Comparison of ENCODE assay signal across 7 mouse cellular contexts in genomic region chr17:84957487-84958259, GRCm38 (mm10). TPM values are rescaled to one million over a fixed set of nuclear protein-coding genes. Genes with fewer than 3 reads are reported as not detected.
DNase-seq lines count a peak whose midpoint lies in the region; ATAC-seq lines count a peak whose summit lies in the region.

No protein-coding gene starts in this region.

- peak overlapping the region; percentile 92 for H3K27ac ChIP-seq in embryonic facial prominence, embryonic 12.5 days
- peak overlapping the region; percentile 86 for H3K27ac ChIP-seq in limb, embryonic 11.5 days (replicated peaks; ENCODE audit: low read depth, low read length)
- peak overlapping the region; percentile 92 for H3K27ac ChIP-seq in midbrain, embryonic 14.5 days (replicated peaks; ENCODE audit: low read depth, low read length)

- DNase-seq in adrenal gland, postnatal 25 days: peak; percentile 99
- DNase-seq in heart, adult 11 months: peak; percentile 100
- peak; percentile 100 for DNase-seq in kidney, adult 18-20 months
- peak; percentile 99 for DNase-seq in limb, embryonic 11.5 days (ENCODE audit: low spot score)
- DNase-seq in midbrain, embryonic 14.5 days: peak; percentile 100
- DNase-seq in spleen, adult 18-20 months: peak; percentile 99

- peak overlapping the region; percentile 65; the same call in 1 of the 2 replicates for H3K4me2 ChIP-seq in embryonic facial prominence, embryonic 12.5 days (replicated peaks)
- H3K4me2 ChIP-seq in limb, embryonic 11.5 days (ENCODE audit: low read depth, severe bottlenecking): peak overlapping the region; percentile 62
- peak overlapping the region; percentile 72 for H3K4me2 ChIP-seq in midbrain, embryonic 14.5 days (ENCODE audit: low read length)

- peak overlapping the region; percentile 98 for H3K4me3 ChIP-seq in embryonic facial prominence, embryonic 12.5 days
- peak overlapping the region; percentile 91 for H3K4me3 ChIP-seq in limb, embryonic 11.5 days (ENCODE audit: low read depth, low read length)
- H3K4me3 ChIP-seq in midbrain, embryonic 14.5 days (replicated peaks; ENCODE audit: low read depth, low read length): peak overlapping the region; percentile 96

- ATAC-seq in embryonic facial prominence, embryonic 12.5 days (ENCODE audit: insufficient number of reproducible peaks, insufficient read depth, low FRiP score, low TSS enrichment): peak; percentile 97
- ATAC-seq in limb, embryonic 11.5 days (ENCODE audit: insufficient number of reproducible peaks, low FRiP score, low TSS enrichment, low read depth): peak; percentile 100
- ATAC-seq in midbrain, embryonic 14.5 days (ENCODE audit: low FRiP score, low TSS enrichment): peak; percentile 99

- under 1% methylated on average over 54 of the region's 55 CpGs for WGBS in embryonic facial prominence, embryonic 12.5 days
- 0% methylated on average over 46 of the region's 55 CpGs for WGBS in limb, embryonic 11.5 days
- 0% methylated on average over 44 of the region's 55 CpGs for WGBS in midbrain, embryonic 14.5 days

- no peaks in the 10 kb centered on the region for H3K36me3 ChIP-seq in embryonic facial prominence, embryonic 12.5 days
- no peaks in the 10 kb centered on the region for H3K36me3 ChIP-seq in limb, embryonic 11.5 days (ENCODE audit: control insufficient read depth, insufficient read depth, low read length)
- H3K36me3 ChIP-seq in midbrain, embryonic 14.5 days (ENCODE audit: control insufficient read depth, insufficient read depth, low read length): no peaks in the 10 kb centered on the region

- no peaks in the 10 kb centered on the region for H3K27me3 ChIP-seq in embryonic facial prominence, embryonic 12.5 days
- H3K27me3 ChIP-seq in limb, embryonic 11.5 days (ENCODE audit: control insufficient read depth, insufficient read depth, low read length): no peaks in the 10 kb centered on the region
- H3K27me3 ChIP-seq in midbrain, embryonic 14.5 days (ENCODE audit: control insufficient read depth, insufficient read depth, low read length): no peaks in the 10 kb centered on the region

- H3K4me1 ChIP-seq in embryonic facial prominence, embryonic 12.5 days: peaks cover 16% of the 10 kb centered on the region
- H3K4me1 ChIP-seq in limb, embryonic 11.5 days (ENCODE audit: control insufficient read depth, insufficient read depth, low read length): 0 out of 2 replicates have a peak, but pooled peaks cover 3% of the 10 kb centered on the region
- H3K4me1 ChIP-seq in midbrain, embryonic 14.5 days (ENCODE audit: control insufficient read depth, insufficient read depth, low read length): peaks cover 28% of the 10 kb centered on the region

- H3K9me3 ChIP-seq in embryonic facial prominence, embryonic 12.5 days: no peaks in the 10 kb centered on the region
- no peaks in the 10 kb centered on the region for H3K9me3 ChIP-seq in limb, embryonic 11.5 days (ENCODE audit: control insufficient read depth, low read length)
- no peaks in the 10 kb centered on the region for H3K9me3 ChIP-seq in midbrain, embryonic 14.5 days (ENCODE audit: control insufficient read depth, low read length)

- H3K9ac ChIP-seq in embryonic facial prominence, embryonic 12.5 days: peak overlapping the region; percentile 98
- peak overlapping the region; percentile 96 for H3K9ac ChIP-seq in limb, embryonic 11.5 days (ENCODE audit: low read length)
- peak overlapping the region; percentile 96 for H3K9ac ChIP-seq in midbrain, embryonic 14.5 days (replicated peaks; ENCODE audit: low read length)

RNA-seq across cellular contexts. Expression of gene Ppm1b, which starts 1.1 kb away (rescaled TPM):
- total RNA-seq in adrenal gland, postnatal 25 days (2021): 143 and 172 TPM in 2 replicates
- polyA plus RNA-seq in embryonic facial prominence, embryonic 12.5 days (2016; fragmentation: Nextera tagmentation; extraction: Ambion mirVana): 90.7 and 95.4 TPM in 2 replicates
- polyA plus RNA-seq in limb, embryonic 11.5 days (2014; fragmentation: Nextera tagmentation; extraction: Ambion mirVana): 81.6 and 87.4 TPM in 2 replicates
- 70.7 and 97.5 TPM in 2 replicates for polyA plus RNA-seq in midbrain, embryonic 14.5 days (2014; fragmentation: Nextera tagmentation; extraction: Ambion mirVana)

Comparison
In these comparisons a context has a peak if more than half of its experiments do, and no peak if none do; other contexts are left out.
1. Peak in every context shown above with its lines: DNase-seq, ATAC-seq, H3K4me3 ChIP-seq and H3K27ac ChIP-seq.